Mouse (Mus musculus): ENCODE measurements around the gene Kifc3. TPM values are rescaled to one million over a fixed set of nuclear protein-coding genes. Genes with fewer than 3 reads are reported as not detected.
"Not testable (repeated sequence)": the region's sequence is repeated elsewhere in the genome, so short reads cannot be mapped to it uniquely, and the experiment has no call there.

Gene Kifc3
- polyA plus RNA-seq (2015; fragmentation: Nextera tagmentation; extraction: Ambion mirVana): 10.6 and 12.2 TPM in 2 replicates

DNA sequence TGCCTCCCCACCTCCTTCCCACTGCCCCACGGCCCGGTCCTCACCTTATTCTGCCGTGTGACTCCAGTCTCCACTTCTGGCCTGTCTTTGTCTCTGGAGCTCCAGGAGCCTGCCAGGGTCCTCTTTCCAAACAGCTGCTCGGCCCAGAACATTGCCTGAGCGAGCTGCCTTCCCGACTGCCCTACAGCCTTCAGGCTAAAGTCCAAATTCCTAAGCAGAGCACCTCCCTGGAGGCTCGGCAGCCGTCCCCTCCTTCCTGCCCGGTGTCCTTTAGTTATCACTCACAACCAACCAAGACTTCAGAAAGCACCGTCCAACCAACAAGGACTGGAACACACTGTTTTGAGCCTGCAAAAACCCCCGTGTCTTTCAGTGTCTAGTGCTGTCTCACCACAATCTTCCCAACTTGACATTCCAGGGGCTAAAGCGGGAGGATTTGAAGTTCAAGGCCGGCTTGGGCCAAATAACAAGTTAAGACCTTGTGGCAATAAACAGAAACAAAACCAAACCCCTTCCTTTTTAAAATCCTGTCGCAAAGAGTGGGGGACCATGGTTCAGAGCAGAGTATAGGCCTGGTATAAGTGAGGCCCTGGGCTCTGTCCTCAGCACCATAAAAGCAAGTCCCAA is at the start of gene Kifc3:
Kifc3 (minus strand) TSS at position 164 of the 627 bp plus-strand sequence.
- no peak within 1 kb of the TSS for H3K4me2 ChIP-seq
- no peak within 1 kb of the TSS for H3K4me3 ChIP-seq
- H3K9me3 ChIP-seq: no peaks in the 10 kb centered on the region
- no peaks in the 10 kb centered on the region for H3K4me1 ChIP-seq
- 44% methylated on average over 14 of the region's 14 CpGs for WGBS
- H3K27me3 ChIP-seq: no peaks in the 10 kb centered on the region
- H3K27ac ChIP-seq: no peak within 1 kb of the TSS
- no peak for ATAC-seq (ENCODE audit: insufficient number of reproducible peaks, insufficient read depth, low FRiP score, low TSS enrichment, low read depth)
- H3K9ac ChIP-seq: no peak within 1 kb of the TSS
- H3K36me3 ChIP-seq: no peaks in the 10 kb centered on the region

DNA sequence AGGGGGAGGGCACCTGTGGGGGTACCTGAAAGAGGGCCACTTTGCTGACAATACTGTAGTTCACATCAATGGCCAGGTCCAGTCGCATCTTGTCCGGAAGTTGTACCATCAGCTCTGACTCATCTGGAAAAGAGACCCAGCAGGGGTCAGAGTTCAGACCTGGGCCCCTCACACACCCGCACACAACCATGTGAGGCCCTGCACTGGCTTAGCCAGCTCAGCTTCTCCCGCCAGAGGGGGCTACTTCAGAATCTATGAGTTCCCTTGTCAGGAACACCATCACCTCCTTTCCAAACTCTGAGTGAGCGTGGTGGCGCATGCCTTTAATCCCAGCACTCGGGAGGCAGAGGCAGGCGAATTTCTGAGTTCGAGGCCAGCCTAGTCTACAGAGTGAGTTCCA is 49.4 kb upstream of the Kifc3 start:
- H3K27me3 ChIP-seq: no peaks in the 10 kb centered on the region
- H3K9ac ChIP-seq: no peak overlapping the region
- H3K4me2 ChIP-seq: no peak overlapping the region
- no peak overlapping the region for H3K27ac ChIP-seq
- H3K4me1 ChIP-seq: no peaks in the 10 kb centered on the region
- no peaks in the 10 kb centered on the region for H3K9me3 ChIP-seq
- ATAC-seq (ENCODE audit: insufficient number of reproducible peaks, insufficient read depth, low FRiP score, low TSS enrichment, low read depth): no peak
- WGBS: 63% methylated on average over 9 of the region's 9 CpGs
- no peaks in the 10 kb centered on the region for H3K36me3 ChIP-seq
- H3K4me3 ChIP-seq: no peak overlapping the region

DNA sequence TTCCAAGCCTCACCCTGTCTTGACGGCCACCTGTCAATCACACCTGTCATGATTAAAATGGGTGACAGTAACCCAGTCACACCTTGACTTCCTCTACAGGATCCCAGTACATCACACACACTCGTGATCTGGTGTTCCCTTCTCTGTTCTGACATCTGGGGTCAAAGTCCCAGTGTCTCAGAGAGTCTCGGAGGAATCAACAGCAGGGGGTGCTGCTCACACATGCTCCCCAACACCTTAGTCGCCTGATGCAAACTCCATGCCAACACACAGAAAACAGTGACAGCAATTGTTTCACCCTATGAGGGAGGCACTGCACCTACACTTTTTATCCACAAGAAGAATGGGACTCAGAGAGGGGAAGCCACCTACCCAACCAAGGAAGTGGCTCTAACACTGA is 47.2 kb upstream of the Kifc3 start:
- no peak for ATAC-seq (ENCODE audit: insufficient number of reproducible peaks, insufficient read depth, low FRiP score, low TSS enrichment, low read depth)
- H3K9me3 ChIP-seq: no peaks in the 10 kb centered on the region
- 60% methylated on average over 4 of the region's 4 CpGs for WGBS
- H3K4me3 ChIP-seq: no peak overlapping the region
- no peaks in the 10 kb centered on the region for H3K36me3 ChIP-seq
- H3K27me3 ChIP-seq: no peaks in the 10 kb centered on the region
- no peak overlapping the region for H3K4me2 ChIP-seq
- H3K9ac ChIP-seq: no peak overlapping the region
- peaks cover 4% of the 10 kb centered on the region; the same call in 1 of the 2 replicates for H3K4me1 ChIP-seq
- no peak overlapping the region for H3K27ac ChIP-seq

DNA sequence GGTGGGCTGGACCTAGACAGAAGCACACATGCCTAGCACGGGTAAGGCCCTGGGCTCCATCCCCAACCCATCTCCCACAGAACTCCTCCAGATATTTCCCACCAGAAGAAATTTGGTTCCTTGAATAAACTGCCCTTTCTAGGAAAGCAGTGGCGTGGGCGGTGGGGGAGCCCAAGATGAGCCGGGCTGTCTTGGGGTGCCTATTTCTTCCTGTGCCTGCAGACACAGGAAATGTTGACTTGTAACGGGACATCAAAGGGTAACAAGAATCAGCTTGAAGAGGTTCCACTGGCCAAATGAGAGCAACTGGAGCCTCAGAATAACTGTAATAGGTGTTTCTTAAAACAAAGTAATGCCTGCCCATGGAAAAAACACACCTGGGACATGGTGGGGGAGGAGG is 44.7 kb upstream of the Kifc3 start:
- no peak overlapping the region for H3K4me3 ChIP-seq
- H3K36me3 ChIP-seq: no peaks in the 10 kb centered on the region
- H3K9ac ChIP-seq: no peak overlapping the region
- 59% methylated on average over 5 of the region's 5 CpGs for WGBS
- H3K9me3 ChIP-seq: no peaks in the 10 kb centered on the region
- peaks cover 4% of the 10 kb centered on the region; the same call in 1 of the 2 replicates for H3K4me1 ChIP-seq
- ATAC-seq (ENCODE audit: insufficient number of reproducible peaks, insufficient read depth, low FRiP score, low TSS enrichment, low read depth): no peak
- H3K4me2 ChIP-seq: no peak overlapping the region
- no peaks in the 10 kb centered on the region for H3K27me3 ChIP-seq
- H3K27ac ChIP-seq: no peak overlapping the region

DNA sequence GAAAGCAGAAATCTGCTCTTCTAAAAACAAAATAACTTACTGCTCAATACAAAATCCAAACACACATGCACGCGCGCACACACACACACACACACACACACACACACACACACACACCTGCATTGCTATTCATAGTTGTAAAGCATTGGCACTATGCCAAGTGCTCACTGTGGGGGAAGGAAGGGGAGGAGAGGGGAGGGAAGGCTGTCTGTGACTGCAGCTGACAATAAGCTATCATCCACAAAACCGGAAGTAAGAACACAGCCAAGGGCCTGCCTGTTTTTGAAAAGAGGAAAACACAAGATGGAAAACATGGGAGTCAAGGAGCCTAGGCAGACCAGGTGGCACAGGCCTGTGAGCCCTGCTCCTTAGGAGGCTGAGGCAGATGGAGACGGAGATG is 42.6 kb upstream of the Kifc3 start:
- peaks cover 4% of the 10 kb centered on the region; the same call in 1 of the 2 replicates for H3K4me1 ChIP-seq
- ATAC-seq (ENCODE audit: insufficient number of reproducible peaks, insufficient read depth, low FRiP score, low TSS enrichment, low read depth): no peak
- H3K36me3 ChIP-seq: no peaks in the 10 kb centered on the region
- no peaks in the 10 kb centered on the region for H3K27me3 ChIP-seq
- no peak overlapping the region for H3K27ac ChIP-seq
- no peaks in the 10 kb centered on the region for H3K9me3 ChIP-seq
- no peak overlapping the region for H3K9ac ChIP-seq
- H3K4me3 ChIP-seq: no peak overlapping the region
- H3K4me2 ChIP-seq: no peak overlapping the region
- WGBS: 64% methylated on average over 5 of the region's 5 CpGs

- no peak overlapping the region for H3K4me3 ChIP-seq
- H3K27ac ChIP-seq: no peak overlapping the region
- H3K36me3 ChIP-seq: no peaks in the 10 kb centered on the region
- no peak overlapping the region for H3K4me2 ChIP-seq
- no peaks in the 10 kb centered on the region for H3K9me3 ChIP-seq
- no peak for ATAC-seq (ENCODE audit: insufficient number of reproducible peaks, insufficient read depth, low FRiP score, low TSS enrichment, low read depth)
- H3K4me1 ChIP-seq: peaks cover 4% of the 10 kb centered on the region; the same call in 1 of the 2 replicates
- H3K9ac ChIP-seq: no peak overlapping the region
- H3K27me3 ChIP-seq: no peaks in the 10 kb centered on the region
- WGBS: 59% methylated on average over 4 of the region's 4 CpGs
These were observed 41.2 kb upstream of the Kifc3 start for GRCm38 (mm10) chr8:95243853-95244252.

DNA sequence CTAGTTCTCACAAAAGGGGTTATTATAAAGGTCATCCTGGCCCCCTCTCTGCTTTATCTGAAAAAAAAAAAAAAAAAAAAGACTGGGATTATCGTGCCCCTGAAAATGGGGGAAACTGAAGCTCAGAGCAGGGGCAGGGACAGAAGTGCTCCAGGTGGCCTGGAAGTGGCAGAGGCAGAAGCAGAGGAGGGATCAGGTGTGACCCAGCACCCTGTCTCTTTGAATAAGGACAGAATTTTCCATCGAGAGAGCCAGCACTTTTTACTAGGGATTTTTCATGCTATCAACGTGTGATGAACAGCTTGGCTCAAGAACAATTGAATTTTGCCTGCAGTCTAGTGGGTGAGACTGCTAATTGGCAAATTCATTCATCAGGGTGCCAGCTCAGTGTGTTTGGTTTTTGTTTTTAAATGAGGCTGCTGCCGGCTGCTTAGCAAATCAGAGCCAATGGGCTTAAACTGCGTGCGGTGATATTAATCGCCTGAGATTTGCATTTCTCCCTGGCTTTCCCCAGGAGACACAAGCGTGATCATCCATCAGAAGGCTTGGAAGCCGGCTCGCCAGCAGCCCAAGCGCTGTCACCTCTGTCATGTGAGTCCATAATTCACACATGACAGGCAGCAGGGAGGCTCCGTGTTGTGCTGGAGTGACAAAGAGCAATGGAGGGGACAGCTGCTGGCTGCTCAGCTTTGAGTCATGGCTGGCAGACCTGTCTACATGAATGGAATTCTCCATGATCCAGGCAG is 40.4 kb upstream of the Kifc3 start:
- Histone ChIP-seq H3K27me3 (no peaks in the 10 kb centered on the region), H3K36me3 (no peaks in the 10 kb centered on the region), H3K4me2 (no peak overlapping the region), H3K9ac (no peak overlapping the region), H3K4me1 (peaks cover 4% of the 10 kb centered on the region; the same call in 1 of the 2 replicates), H3K4me3 (no peak overlapping the region), H3K9me3 (no peaks in the 10 kb centered on the region), H3K27ac (no peak overlapping the region)
- ATAC-seq (ENCODE audit: insufficient number of reproducible peaks, insufficient read depth, low FRiP score, low TSS enrichment, low read depth): no peak
- WGBS: 64% methylated on average over 12 of the region's 12 CpGs

DNA sequence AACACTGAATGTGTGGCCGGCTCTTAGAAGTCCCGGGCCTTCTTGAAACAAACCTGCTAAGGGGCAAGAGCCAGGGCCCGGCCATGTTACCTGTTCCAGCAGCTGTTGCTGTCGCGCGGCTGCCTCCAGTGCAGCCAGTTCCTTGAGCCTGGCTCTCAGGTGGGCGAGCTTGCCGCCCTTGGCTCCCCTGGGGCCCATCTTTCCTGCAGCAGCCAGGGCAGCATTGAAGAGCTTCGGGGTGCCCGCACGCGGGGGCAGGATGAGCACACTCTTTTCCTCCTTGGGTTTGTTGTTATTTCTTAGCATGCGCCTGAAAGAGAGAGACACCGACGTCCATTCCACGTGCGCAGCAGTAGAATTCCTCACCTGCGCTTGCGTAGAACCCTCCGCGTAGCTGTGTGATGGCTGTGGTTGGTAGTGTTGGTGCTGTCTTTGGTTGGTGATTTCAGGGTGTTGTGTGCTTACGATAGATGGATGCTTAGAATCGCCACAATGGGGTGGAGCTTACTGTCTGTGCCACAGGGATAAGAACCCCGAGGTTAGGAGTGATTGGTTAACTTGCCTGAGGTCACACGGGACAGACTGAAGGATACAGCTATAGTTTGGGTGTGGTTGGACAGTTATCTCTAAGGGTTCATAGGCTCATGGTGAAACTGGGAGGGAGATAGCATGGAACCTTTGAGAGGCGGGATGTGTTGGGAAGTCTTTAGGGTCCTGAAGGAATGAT is 39.6 kb upstream of the Kifc3 start:
- no peak overlapping the region for H3K27ac ChIP-seq
- H3K27me3 ChIP-seq: no peaks in the 10 kb centered on the region
- no peak overlapping the region for H3K4me3 ChIP-seq
- 83% methylated on average over 26 of the region's 26 CpGs for WGBS
- no peak overlapping the region for H3K4me2 ChIP-seq
- H3K36me3 ChIP-seq: no peaks in the 10 kb centered on the region
- H3K4me1 ChIP-seq: peaks cover 4% of the 10 kb centered on the region; the same call in 1 of the 2 replicates
- H3K9me3 ChIP-seq: no peaks in the 10 kb centered on the region
- ATAC-seq (ENCODE audit: insufficient number of reproducible peaks, insufficient read depth, low FRiP score, low TSS enrichment, low read depth): no peak
- no peak overlapping the region for H3K9ac ChIP-seq

- Histone ChIP-seq H3K27me3 (no peaks in the 10 kb centered on the region), H3K9me3 (no peaks in the 10 kb centered on the region), H3K4me1 (no peaks in the 10 kb centered on the region), H3K4me3 (no peak overlapping the region), H3K9ac (no peak overlapping the region), H3K4me2 (no peak overlapping the region), H3K27ac (no peak overlapping the region), H3K36me3 (no peaks in the 10 kb centered on the region)
- ATAC-seq (ENCODE audit: insufficient number of reproducible peaks, insufficient read depth, low FRiP score, low TSS enrichment, low read depth): no peak
- 4% methylated on average over 3 of the region's 3 CpGs for whole genome bisulfite sequencing
These were observed 33.1 kb upstream of the Kifc3 start for GRCm38 (mm10) chr8:95235683-95236082.

DNA sequence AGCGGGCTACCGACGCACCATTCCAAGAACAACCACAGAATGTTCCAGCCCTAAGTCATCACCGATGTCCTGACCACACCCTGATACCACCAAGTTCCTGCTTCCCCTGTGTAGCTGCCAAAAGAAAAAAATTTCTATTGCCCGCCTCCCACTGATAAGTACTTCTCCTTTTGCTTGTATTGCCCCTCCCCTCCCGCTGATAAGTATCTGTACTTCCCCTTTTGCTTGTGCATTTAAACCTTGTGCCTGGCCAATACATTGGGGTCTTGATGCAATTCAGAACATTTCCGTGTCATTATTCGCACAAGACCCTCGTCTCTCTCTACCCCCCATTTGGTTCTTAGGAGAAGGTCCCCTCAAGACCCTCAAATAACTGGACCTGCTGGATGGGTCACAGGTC is 27.5 kb upstream of the Kifc3 start:
- H3K4me1 ChIP-seq: peaks cover 15% of the 10 kb centered on the region
- WGBS: 89% methylated on average over 9 of the region's 9 CpGs
- not testable (repeated sequence) for ATAC-seq (ENCODE audit: insufficient number of reproducible peaks, insufficient read depth, low FRiP score, low TSS enrichment, low read depth); H3K9ac ChIP-seq; H3K27me3 ChIP-seq; H3K27ac ChIP-seq; H3K4me3 ChIP-seq; H3K4me2 ChIP-seq; H3K9me3 ChIP-seq; H3K36me3 ChIP-seq

DNA sequence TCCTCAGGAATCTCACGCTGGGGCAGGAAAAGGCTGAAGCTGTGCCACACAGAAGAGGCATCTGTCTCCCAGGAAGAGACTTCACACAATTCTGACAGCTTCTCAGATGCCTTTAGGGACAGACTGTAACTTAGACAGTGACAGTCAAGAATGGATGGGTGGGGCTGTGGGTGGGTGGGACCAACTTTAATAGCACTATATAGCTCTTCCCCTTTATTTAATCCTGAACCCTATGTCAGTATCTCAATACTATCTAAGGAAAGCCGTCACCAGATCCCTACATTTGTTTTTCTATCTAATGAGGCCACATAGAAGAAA is 24.5 kb upstream of the Kifc3 start:
- WGBS: 15% methylated on average over 2 of the region's 2 CpGs
- H3K27ac ChIP-seq: no peak overlapping the region
- ATAC-seq (ENCODE audit: insufficient number of reproducible peaks, insufficient read depth, low FRiP score, low TSS enrichment, low read depth): no peak

More for the DNA sequence above, 24.5 kb upstream of the Kifc3 start:
- no peak overlapping the region for H3K4me3 ChIP-seq
- H3K27me3 ChIP-seq: no peaks in the 10 kb centered on the region
- no peaks in the 10 kb centered on the region for H3K36me3 ChIP-seq
- H3K9ac ChIP-seq: no peak overlapping the region
- H3K9me3 ChIP-seq: no peaks in the 10 kb centered on the region
- peaks cover 15% of the 10 kb centered on the region for H3K4me1 ChIP-seq
- H3K4me2 ChIP-seq: no peak overlapping the region
